Mouse (Mus musculus) myocyte (in vitro differentiated cells): ENCODE results near the gene Nr2c1.

Experiments used
- CEBPB ChIP-seq: IDR thresholded peaks from 2 replicates; pipeline ENCODE4 v1.6.1; 2011; ENCODE audit warnings: mild to moderate bottlenecking, moderate library complexity; ENCODE audit not compliant: poor library complexity, insufficient read depth, severe bottlenecking
- MYOG ChIP-seq, 3 experiments: IDR thresholded peaks; one replicate each; pipeline ENCODE4 v1.6.1; 2011; ENCODE audit warnings: control low read depth in 2 of 3, low read depth in 2 of 3, mild to moderate bottlenecking in 2 of 3; ENCODE audit not compliant: insufficient read length in 2 of 3, control insufficient read depth in 1 of 3, insufficient read depth in 1 of 3
- POLR2A ChIP-seq: IDR thresholded peaks from one replicate; pipeline ENCODE4 v1.6.1; 2011; ENCODE audit warnings: low read depth, mild to moderate bottlenecking, control low read depth, moderate library complexity; ENCODE audit not compliant: insufficient read length
- REST ChIP-seq: IDR thresholded peaks from one replicate; pipeline ENCODE4 v1.6.1; 2011; ENCODE audit warnings: mild to moderate bottlenecking, control low read depth, moderate library complexity; ENCODE audit not compliant: insufficient read depth, insufficient read length
- USF1 ChIP-seq: IDR thresholded peaks from one replicate; pipeline ENCODE4 v1.6.1; 2011; ENCODE audit warnings: low read depth, mild to moderate bottlenecking, control low read depth, moderate library complexity

DNA sequence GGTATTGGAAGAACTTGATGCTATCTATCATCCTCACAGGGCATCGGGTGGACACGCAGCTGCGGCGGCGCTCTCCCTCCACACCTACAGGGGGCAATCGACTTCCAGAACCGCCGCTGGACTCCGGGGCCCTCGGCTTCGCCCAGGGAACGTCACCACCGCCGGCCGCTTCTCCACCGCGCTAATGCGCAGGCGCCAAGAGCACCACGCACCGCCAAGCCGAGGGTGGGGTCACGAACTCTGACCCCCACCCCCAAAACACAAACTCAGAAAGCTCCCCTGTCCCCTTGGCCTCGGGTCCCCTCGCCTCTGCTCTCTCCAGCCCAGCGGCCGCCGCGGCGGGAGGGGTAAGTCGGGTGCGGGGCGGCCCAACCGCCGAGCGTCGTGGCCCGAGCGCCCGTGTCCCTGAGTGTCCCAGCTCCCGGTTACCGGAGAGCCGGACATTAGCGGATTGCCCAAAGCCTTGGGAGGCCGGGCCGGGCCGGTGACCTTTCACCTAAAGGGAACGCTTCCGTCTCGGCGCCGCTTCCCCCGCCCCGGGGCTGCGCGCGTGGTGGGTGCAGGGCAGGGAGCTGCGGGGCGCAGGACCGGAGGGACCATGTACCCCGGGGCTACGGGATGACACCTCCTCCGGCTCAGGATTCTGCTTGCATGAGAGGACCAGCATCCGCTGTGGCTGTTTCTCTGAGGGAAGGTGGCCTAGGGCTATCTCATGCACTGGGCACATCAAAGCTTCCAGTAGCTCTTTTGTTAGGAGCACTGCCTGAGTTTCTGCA lies at the start of gene Nr2c1:
- TF ChIP-seq REST (no peak), POLR2A (peak; percentile 69), MYOG (IDR thresholded peaks at IDR 0.05; ENCODE audit: control insufficient read depth in 1 of 3, insufficient read depth in 1 of 3, insufficient read length in 2 of 3, low read depth in 2 of 3) (peak in 1 of 3 experiments; percentile 61), USF1 (no peak), CEBPB (no peak)
